Mouse (Mus musculus) thymus, adult 2 months (tissue): Measurements from ENCODE around the gene Mapk6. TPM values are rescaled to one million over a fixed set of nuclear protein-coding genes. Genes with fewer than 3 reads are reported as not detected.

Experiments used
- DNase-seq: peaks from one replicate; pipeline ENCODE4 v3.0.0; 2021
- H3K27ac ChIP-seq: fragments of 200-500 bp; 2 replicates; pipeline ENCODE4 v1.5.1; 2012; ENCODE audit warnings: low read length, control low read depth; ENCODE audit not compliant: control insufficient read depth, insufficient read depth
- H3K27me3 ChIP-seq: fragments of 200-500 bp; 2 replicates; pipeline ENCODE4 v1.6.1; 2012; ENCODE audit warnings: mild to moderate bottlenecking, low read length, moderate library complexity, mixed read lengths; ENCODE audit not compliant: control insufficient read depth, insufficient read depth
- H3K36me3 ChIP-seq: fragments of 200-500 bp; 2 replicates; pipeline ENCODE4 v1.6.1; 2012; ENCODE audit warnings: mild to moderate bottlenecking, low read length, moderate library complexity; ENCODE audit not compliant: control insufficient read depth, insufficient read depth
- H3K4me1 ChIP-seq: fragments of 200-500 bp; replicated peaks from 2 replicates; pipeline ENCODE4 v1.6.1; 2012; ENCODE audit warnings: low read length; ENCODE audit not compliant: control insufficient read depth, insufficient read depth
- H3K4me3 ChIP-seq: fragments of 200-500 bp; 2 replicates; pipeline ENCODE4 v1.5.1; 2012; ENCODE audit warnings: mild to moderate bottlenecking, low read length, control low read depth, moderate library complexity; ENCODE audit not compliant: control insufficient read depth, insufficient read depth
- CTCF ChIP-seq: fragments of 200-500 bp; IDR thresholded peaks from 2 replicates; pipeline ENCODE4 v1.5.1; 2012; ENCODE audit warnings: mild to moderate bottlenecking, control low read depth, low read length, moderate library complexity, borderline replicate concordance; ENCODE audit not compliant: control insufficient read depth, poor library complexity, insufficient read depth; ENCODE audit errors: extremely low read depth
- POLR2A ChIP-seq: fragments of 200-500 bp; IDR thresholded peaks from 2 replicates; pipeline ENCODE4 v1.6.1; 2012; ENCODE audit warnings: mild to moderate bottlenecking, low read length, control low read depth, moderate library complexity; ENCODE audit not compliant: control insufficient read depth, poor library complexity, insufficient read depth; ENCODE audit errors: extremely low read depth
- WGBS: fragments of 180-500 bp; shearing (Covaris S2); methylation state at CpG from one replicate; pipeline ENCODE4 v1.1.7; 2018; 5-methylcytosine and 5-hydroxymethylcytosine counted together
- polyA plus RNA-seq: library from polyadenylated mRNA; depleted of rRNA; stranded (reverse); fragments of >200 nt; gene quantifications from 2 replicates; pipeline ENCODE4 v1.2.3, GENCODE M21; 2012

Mapk6 gene
- polyA plus RNA-seq, 1 experiment: 31.7 TPM

- DNase-seq: no peak
- WGBS: 81% methylated on average over 3 of the region's 3 CpGs
- H3K27me3 ChIP-seq: no peaks in the 10 kb centered on the region
- no peaks in the 10 kb centered on the region; the same call in 1 of the 2 replicates for H3K36me3 ChIP-seq
- no peak for TF ChIP-seq CTCF
- TF ChIP-seq POLR2A: no peak
- no peak overlapping the region for H3K27ac ChIP-seq
- H3K4me3 ChIP-seq: no peak overlapping the region
- H3K4me1 ChIP-seq: peaks cover 32% of the 10 kb centered on the region
Observed at GRCm38 (mm10) chr9:75403520-75403919, 6.3 kb downstream of the Mapk6 start.

- H3K4me1 ChIP-seq: peaks cover 27% of the 10 kb centered on the region
- H3K36me3 ChIP-seq: peaks cover 10% of the 10 kb centered on the region
- WGBS: 14% methylated on average over 20 of the region's 20 CpGs
- H3K4me3 ChIP-seq: no peak overlapping the region
- DNase-seq: peak; percentile 62
- peak overlapping the region; percentile 84 for H3K27ac ChIP-seq
- TF ChIP-seq CTCF (no peak), POLR2A (no peak)
- no peaks in the 10 kb centered on the region for H3K27me3 ChIP-seq
Observed at GRCm38 (mm10) chr9:75401593-75402504, 8.0 kb downstream of the Mapk6 start.

GRCm38 (mm10) chr9:75400639-75401038 is 9.2 kb downstream of the Mapk6 start:
- Histone ChIP-seq H3K4me3 (no peak overlapping the region), H3K27me3 (no peaks in the 10 kb centered on the region), H3K4me1 (peaks cover 27% of the 10 kb centered on the region), H3K27ac (no peak overlapping the region), H3K36me3 (peaks cover 17% of the 10 kb centered on the region)
- WGBS: 79% methylated on average over 5 of the region's 5 CpGs
- no peak for DNase-seq
- TF ChIP-seq CTCF (no peak), POLR2A (no peak)

- 94% methylated on average over 4 of the region's 4 CpGs for WGBS
- no peaks in the 10 kb centered on the region for H3K27me3 ChIP-seq
- no peak overlapping the region for H3K27ac ChIP-seq
- peaks cover 28% of the 10 kb centered on the region for H3K36me3 ChIP-seq
- no peak overlapping the region for H3K4me3 ChIP-seq
- DNase-seq: no peak
- no peak for TF ChIP-seq CTCF
- no peak for TF ChIP-seq POLR2A
- peaks cover 23% of the 10 kb centered on the region for H3K4me1 ChIP-seq
Observed at GRCm38 (mm10) chr9:75399069-75399468, 10.7 kb downstream of the Mapk6 start.

- TF ChIP-seq POLR2A (no peak), CTCF (no peak)
- peaks cover 51% of the 10 kb centered on the region for H3K36me3 ChIP-seq
- WGBS: 95% methylated on average over 6 of the region's 6 CpGs
- H3K27me3 ChIP-seq: no peaks in the 10 kb centered on the region
- no peak for DNase-seq
- H3K4me3 ChIP-seq: no peak overlapping the region
- peaks cover 4% of the 10 kb centered on the region for H3K4me1 ChIP-seq
- H3K27ac ChIP-seq: no peak overlapping the region
Observed at GRCm38 (mm10) chr9:75395971-75396370, 13.8 kb downstream of the Mapk6 start.

GRCm38 (mm10) chr9:75393251-75393650 is 16.6 kb downstream of the Mapk6 start:
- DNase-seq: no peak
- Histone ChIP-seq H3K4me1 (no peaks in the 10 kb centered on the region), H3K36me3 (peaks cover 77% of the 10 kb centered on the region), H3K4me3 (no peak overlapping the region), H3K27me3 (no peaks in the 10 kb centered on the region), H3K27ac (no peak overlapping the region)
- WGBS: 95% methylated on average over 12 of the region's 12 CpGs
- TF ChIP-seq CTCF: no peak
- no peak for TF ChIP-seq POLR2A
